Mouse (Mus musculus) inflammation-experienced regulatory T-cells, adult 16 weeks (primary cell): ENCODE data around the gene Olfr1389. TPM values are rescaled to one million over a fixed set of nuclear protein-coding genes. Genes with fewer than 3 reads are reported as not detected.

ENCODE experiments used
- polyA plus RNA-seq: library from polyadenylated mRNA; unstranded; fragments of 100-300 nt; shearing (Covaris generic); gene quantifications from one replicate; pipeline ENCODE4 v1.2.1, GENCODE M21; 2017

Gene Olfr1389
- polyA plus RNA-seq = not detected

GRCm38 (mm10) chr11:49422767-49423166 lies at the start of gene Olfr1389:
Gene Olfr1389 (plus strand): TSS chr11:49423067.

GRCm38 (mm10) chr11:49436411-49436810 lies 13.5 kb downstream of the Olfr1389 start, which contains the start of gene Olfr1388:
Gene Olfr1388 (plus strand): TSS chr11:49436624.

GRCm38 (mm10) chr11:49455043-49455442 lies 32.2 kb downstream of the Olfr1389 start, which contains the start of gene Olfr1387:
Gene Olfr1387 (plus strand): TSS chr11:49455343.

DNA sequence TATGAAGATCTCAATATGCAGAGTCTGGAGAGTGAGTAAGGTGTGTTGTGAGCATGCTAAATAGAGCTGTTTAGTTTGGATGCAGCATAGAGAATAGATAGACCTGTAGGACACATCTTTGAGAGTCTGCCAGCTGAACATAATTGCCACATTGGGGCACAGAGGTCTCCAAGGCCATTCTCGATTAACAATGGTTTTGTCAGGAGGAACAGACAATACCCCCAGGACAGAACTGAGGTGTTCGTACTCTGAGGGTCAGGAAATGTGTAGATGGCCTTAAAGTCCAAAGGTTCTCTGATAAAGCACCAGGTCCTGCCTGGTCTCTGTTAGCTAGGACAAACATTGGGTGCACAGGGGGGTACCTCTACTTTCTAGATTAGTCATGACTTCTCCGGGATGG lies 41.9 kb downstream of the Olfr1389 start, which contains the start of gene Olfr1386:
TSS of gene Olfr1386 (plus strand) at position 301 of the 400 bp plus-strand sequence.

Other genes starting within 250 kb of the Olfr1389 start
- 0.16 TPM for gene Btnl9, start 235.9 kb upstream of the Olfr1389 start, polyA plus RNA-seq
- gene Zfp62, start 219.8 kb upstream of the Olfr1389 start, polyA plus RNA-seq = 88.1 TPM
- gene Mgat1, start 178.9 kb upstream of the Olfr1389 start, polyA plus RNA-seq = 123 TPM
- gene Olfr1393, start 144.8 kb upstream of the Olfr1389 start, polyA plus RNA-seq = not detected
- not detected for gene Olfr1392, start 137.8 kb upstream of the Olfr1389 start, polyA plus RNA-seq
- gene Olfr10, start 118.3 kb upstream of the Olfr1389 start, polyA plus RNA-seq = not detected
- gene Olfr1391, start 100.3 kb upstream of the Olfr1389 start, polyA plus RNA-seq = not detected
- gene Olfr1390, start 87.9 kb upstream of the Olfr1389 start, polyA plus RNA-seq = not detected
- gene Olfr1388, start 13.6 kb downstream of the Olfr1389 start, polyA plus RNA-seq = 0.10 TPM
- not detected for gene Olfr1387, start 32.3 kb downstream of the Olfr1389 start, polyA plus RNA-seq
- not detected for gene Olfr1386, start 42.0 kb downstream of the Olfr1389 start, polyA plus RNA-seq
- gene Olfr1385, start 66.0 kb downstream of the Olfr1389 start, polyA plus RNA-seq = 0.09 TPM
- not detected for gene Olfr1384, start 83.7 kb downstream of the Olfr1389 start, polyA plus RNA-seq
- not detected for gene Olfr1383, start 96.6 kb downstream of the Olfr1389 start, polyA plus RNA-seq
- gene Olfr1382, start 105.2 kb downstream of the Olfr1389 start, polyA plus RNA-seq = not detected
- gene Olfr1381, start 120.4 kb downstream of the Olfr1389 start, polyA plus RNA-seq = 0.07 TPM
- not detected for gene Olfr1380, start 133.8 kb downstream of the Olfr1389 start, polyA plus RNA-seq
- gene Flt4, start 186.2 kb downstream of the Olfr1389 start, polyA plus RNA-seq = not detected
- not detected for gene Scgb3a1, start 240.5 kb downstream of the Olfr1389 start, polyA plus RNA-seq